Mouse (Mus musculus): ENCODE results near the gene Spn. TPM values are rescaled to one million over a fixed set of nuclear protein-coding genes. Genes with fewer than 3 reads are reported as not detected.

Gene Spn
- total RNA-seq, 2 experiments from 2014 or later: 30.2 to 32.0 TPM

- no peak for ATAC-seq (replicated peaks; ENCODE audit: low FRiP score, poor library complexity, severe bottlenecking)
These were observed 25.3 kb downstream of the Spn start for GRCm38 (mm10) chr7:127112251-127112841.

DNA sequence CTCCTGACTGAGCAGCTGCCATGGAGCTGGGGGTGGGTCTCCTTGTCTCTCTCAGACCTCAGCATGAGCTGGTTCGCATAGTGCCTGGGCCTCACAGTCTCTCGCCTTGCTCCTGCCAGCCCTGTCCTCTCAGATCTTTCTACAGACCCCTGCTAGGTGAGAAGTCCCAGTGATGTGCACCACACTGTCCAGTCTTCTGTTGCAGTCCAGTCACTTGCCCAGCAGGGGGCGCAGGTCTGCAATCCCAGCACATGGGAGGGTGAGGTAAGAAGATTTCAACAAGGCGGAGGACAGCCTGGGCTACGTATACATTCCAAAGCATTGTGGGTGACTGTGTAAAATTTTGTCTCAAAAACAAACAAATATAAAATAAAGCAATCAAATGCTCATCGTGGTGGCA is 26.2 kb downstream of the Spn start:
- ATAC-seq (replicated peaks; ENCODE audit: low FRiP score, poor library complexity, severe bottlenecking): peak; percentile 69

DNA sequence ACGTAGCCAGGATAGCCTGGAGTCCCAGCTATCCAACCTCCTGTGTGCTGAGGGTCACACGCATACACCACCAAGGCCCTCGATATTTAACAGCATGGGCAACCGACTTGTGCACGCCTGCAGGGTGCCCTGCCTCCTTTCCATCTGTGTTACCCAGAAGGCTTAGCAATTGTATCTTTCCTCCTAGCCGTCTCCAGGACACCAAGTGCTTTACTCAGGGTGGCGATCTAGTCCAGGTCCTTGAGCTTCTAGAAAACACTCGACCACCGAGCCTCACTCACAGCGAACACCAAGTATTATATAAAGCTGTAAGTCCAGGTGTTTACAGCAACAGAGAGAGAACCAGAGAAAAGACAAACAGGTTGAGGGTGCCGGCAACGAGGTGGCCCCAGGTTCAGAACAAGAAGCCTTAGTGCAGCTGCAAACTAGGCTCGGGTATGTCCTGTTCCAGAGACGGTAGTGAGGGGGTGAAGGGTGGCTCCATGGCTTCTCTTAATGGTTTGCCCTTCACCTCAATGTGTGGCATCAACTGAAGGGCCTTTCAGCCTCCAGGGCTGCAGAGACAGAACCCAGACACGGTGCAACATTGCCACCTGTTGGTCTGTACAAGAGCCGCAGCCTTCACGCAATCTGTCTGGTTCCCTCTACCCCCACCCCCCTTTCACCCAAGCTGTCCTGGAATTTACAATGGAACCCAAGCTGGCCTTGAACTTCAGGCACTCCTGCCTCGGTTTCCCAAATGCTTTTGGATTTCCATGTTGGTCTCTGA is 27.2 kb downstream of the Spn start:
- ATAC-seq (replicated peaks; ENCODE audit: low FRiP score, poor library complexity, severe bottlenecking): peak; percentile 72

- no peak for ATAC-seq (replicated peaks; ENCODE audit: low FRiP score, poor library complexity, severe bottlenecking)
These were observed 32.1 kb downstream of the Spn start for GRCm38 (mm10) chr7:127105551-127105950.

DNA sequence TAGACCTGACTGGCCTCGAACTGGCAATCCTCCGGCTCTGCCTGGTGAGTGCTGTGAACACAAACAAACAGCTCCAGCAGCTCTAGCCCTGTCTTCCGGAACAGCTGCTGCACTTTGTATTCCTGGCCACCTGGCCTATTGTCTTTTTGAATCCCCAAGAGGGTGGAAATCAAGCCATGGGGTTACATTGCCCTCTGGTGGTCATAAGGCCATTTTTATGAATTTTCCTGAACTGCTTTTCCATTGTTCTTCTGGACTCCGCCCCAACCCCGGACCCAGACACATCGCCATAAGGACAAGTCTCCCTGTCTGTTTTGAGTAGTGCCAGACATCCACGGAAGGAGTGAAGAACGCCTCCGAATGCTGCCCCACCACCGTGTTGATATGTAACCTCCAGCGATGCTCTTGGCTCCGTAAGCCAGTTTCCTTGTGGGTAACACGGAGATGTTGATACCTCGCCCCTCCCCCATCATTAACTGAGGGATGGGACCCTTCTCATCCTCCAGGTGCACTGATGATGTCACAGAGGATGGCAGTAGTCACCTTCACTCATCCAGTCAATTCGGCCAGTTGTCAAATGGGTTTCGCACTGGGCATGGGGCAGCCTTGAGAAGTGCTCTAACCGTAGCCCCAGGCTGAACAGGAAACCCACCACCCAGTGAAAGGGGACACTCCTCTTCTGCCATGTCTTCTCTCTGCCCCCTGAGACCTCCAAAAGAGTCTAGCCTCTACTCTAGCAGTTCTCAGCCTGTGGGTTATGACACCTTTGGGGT is 32.9 kb downstream of the Spn start:
- ATAC-seq (replicated peaks; ENCODE audit: low FRiP score, poor library complexity, severe bottlenecking): peak; percentile 71

GRCm38 (mm10) chr7:127103960-127104359 is 33.7 kb downstream of the Spn start:
- ATAC-seq (replicated peaks; ENCODE audit: low FRiP score, poor library complexity, severe bottlenecking): peak; percentile 67

DNA sequence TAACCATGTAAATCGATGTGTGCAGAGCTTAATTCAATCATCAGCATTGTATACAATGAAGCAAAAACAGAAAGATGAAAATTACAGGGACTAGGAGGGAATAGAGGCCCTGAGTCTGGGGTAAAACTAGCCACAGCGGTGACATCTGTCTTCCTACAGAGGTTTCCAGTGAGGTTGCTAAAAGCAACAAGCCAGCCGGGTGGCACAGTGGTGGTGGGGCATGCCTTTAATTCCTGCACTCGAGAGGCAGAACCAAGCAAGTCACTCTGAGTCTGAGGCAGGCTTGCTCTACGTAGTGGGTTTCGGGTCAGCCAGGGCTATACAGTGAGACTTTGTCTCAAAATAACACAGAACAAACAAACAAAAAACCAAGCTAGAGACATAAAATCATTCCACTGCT is 35.5 kb downstream of the Spn start:
- ATAC-seq (replicated peaks; ENCODE audit: low FRiP score, poor library complexity, severe bottlenecking): no peak

DNA sequence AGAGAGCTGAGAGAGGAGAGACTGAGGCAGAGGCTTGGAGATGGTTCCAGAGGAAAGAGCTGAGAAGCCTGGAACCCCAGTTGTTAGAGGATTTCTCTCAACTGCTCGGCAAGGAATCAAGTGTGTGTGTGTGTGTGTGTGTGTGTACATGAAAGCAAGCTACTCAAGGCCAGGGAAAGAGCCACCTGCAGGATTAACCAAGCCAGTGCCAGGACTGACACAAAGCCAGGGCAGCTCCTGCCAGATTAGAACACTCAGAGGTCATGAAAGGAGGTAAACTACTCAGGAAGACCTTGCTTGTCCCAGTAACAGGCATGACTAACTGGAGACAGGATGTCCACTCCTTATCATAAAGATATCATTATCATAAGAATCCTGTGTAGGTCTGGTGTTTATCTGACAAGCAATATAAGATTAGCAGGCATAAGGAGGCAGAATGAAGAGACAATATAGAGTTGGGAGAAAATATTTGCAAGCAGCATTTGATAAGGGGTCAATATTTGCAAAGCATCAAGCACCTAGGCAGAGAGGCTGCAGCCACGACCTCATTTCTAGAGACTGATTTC is 36.1 kb downstream of the Spn start:
- no peak for ATAC-seq (replicated peaks; ENCODE audit: low FRiP score, poor library complexity, severe bottlenecking)

DNA sequence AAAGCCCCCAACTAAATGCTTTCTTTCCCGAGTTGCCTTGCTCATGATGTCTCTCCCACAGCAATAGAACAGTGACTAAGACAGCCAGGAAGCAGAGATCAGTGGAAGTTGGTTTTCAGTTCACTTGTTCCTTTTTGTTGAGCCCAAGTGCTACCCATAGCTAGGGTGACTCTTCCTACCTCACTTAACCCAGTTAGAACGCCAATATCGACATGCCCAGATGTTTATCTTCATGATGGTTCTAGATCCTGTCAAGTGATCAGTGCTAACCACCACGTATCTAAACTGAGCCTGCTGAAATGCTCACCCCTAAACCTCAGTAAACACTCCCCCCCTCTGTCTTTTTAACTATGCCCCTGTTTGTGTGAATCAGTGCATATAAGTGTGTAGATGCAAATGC is 38.1 kb downstream of the Spn start:
- ATAC-seq (replicated peaks; ENCODE audit: low FRiP score, poor library complexity, severe bottlenecking): no peak

GRCm38 (mm10) chr7:127098950-127099349 is 38.7 kb downstream of the Spn start:
- ATAC-seq (replicated peaks; ENCODE audit: low FRiP score, poor library complexity, severe bottlenecking): peak; percentile 62

DNA sequence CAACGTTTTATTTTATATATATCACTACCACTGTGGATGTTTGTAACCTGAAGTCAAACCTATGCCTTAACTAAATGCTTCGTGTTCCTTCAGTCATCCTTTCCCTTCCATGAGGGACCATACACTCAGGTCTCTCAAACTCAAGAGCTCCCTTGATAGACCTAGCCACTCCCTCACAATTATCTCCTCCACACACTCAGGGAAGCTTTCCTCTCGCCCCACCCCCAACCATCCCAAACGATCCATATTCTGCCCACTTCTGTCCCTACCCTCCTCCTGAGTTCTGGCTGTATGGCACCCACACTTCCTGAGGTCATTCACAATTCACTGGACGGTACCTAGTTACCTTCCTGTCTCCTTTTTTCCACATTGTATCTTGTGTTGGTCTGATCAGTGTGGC is 39.1 kb downstream of the Spn start:
- ATAC-seq (replicated peaks; ENCODE audit: low FRiP score, poor library complexity, severe bottlenecking): peak; percentile 80

- ATAC-seq (replicated peaks; ENCODE audit: low FRiP score, poor library complexity, severe bottlenecking): no peak
These were observed 41.2 kb downstream of the Spn start for GRCm38 (mm10) chr7:127096456-127096855.

DNA sequence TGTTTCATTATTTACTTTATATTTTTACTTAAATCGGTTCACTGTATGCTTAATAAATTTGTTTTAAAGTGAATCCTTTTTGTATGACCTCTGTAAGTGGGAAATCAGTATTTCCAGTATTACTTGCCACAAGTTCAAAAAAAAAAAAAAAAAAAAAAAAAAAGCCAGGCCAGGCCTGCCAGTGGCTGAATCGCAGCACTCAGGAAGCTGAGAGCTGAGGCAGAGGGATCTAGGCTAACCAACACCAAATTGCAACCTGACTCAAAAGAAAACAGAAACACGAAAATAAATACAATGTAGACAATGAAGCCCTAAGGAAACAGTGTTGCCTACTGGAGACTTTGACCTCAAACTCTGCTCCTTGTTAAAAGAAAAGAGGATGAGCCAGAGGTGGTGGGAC is 43.7 kb downstream of the Spn start:
- no peak for ATAC-seq (replicated peaks; ENCODE audit: low FRiP score, poor library complexity, severe bottlenecking)

- ATAC-seq (replicated peaks; ENCODE audit: low FRiP score, poor library complexity, severe bottlenecking): peak; percentile 81
These were observed 46.3 kb downstream of the Spn start, which contains the start of gene AI467606 for GRCm38 (mm10) chr7:127091114-127091896. AI467606 (plus strand) TSS chr7:127091359.

DNA sequence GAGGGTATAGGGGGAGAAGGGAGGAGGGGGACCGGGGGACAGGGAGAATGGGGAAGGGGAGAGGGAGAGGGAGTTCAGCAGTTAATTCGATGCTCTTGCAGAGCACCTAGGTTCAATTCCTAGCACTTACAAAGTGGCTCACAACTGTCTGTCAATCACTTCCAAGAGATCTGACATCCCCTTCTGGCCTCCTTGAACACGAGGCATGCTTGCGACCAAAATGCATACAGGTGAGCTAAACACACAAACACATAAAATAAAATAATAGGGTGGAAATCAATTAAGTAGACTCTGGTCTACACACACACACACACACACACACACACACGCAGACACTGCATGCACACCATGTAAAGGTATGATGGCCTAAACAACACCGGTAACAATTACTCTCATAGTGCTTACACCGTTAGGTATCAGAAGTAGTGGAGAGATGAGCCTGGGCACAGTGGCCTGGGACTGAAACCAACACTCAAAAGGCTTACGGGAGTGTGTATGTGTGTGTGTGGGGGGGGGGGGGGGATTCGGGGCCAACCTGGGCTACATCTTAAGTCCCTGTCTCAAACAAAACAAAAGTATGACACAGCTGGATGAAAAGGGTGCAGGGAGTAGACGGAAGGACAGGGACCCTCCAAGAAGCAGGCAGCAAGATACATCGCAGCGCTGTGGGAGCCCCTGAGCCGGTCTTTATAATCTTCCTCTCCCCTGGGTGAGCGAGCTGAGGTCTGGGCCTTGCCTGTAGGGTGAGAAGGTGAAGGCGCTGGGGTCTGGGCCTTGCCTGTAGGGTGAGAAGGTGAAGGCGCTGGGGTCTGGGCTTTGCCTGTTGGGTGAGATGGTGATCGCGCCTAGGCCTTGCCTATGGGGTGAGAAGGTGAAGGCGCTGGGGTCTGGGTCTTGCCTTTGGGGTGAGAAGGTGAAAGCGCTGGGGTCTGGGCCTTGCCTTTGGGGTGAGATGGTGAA is 47.2 kb downstream of the Spn start:
- ATAC-seq (replicated peaks; ENCODE audit: low FRiP score, poor library complexity, severe bottlenecking): peak; percentile 10

DNA sequence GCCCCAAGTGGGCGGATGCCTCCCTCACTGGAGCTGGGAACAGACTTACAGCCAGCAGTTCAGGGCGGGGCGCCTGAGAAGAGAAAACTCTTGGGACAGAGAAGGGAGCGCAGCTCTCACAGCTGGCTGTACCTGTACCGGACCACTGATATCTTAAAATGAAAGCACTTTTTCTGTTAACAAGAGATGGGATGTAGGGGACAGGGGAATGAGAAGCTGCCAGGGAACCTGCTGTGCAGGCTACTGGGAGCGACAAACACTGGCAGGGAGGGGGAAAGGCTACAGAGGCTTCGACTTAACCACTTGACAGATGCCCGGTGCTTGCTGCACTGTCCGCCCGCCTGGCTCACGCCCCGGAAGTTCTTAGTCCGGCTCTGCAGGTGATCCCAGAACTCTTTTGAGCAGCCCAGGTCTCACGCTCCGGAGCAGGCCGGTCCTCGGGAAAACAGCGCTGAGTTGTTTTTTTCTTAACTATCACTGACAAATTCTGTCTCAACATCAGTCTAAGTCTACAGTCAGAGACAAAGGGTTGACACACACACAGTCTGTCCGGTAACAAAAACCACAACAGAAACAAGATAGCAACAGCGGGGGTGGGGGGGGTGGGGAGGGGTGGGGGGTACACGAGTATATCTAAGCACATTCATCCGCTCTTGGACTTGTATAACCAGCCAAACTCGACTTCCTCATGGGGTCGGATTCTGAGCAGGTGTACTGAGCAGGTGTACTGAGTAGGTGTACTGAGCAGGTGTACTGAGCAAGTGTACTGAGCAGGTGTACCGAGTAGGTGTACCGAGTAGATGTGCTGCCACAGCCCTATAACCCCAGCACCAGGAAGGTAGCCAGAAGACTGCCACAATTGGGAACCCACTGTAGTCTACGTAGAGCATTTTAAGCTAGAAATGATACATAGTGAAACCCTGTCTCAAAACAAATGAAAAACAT is 48.5 kb downstream of the Spn start:
- peak; percentile 50 for ATAC-seq (replicated peaks; ENCODE audit: low FRiP score, poor library complexity, severe bottlenecking)

GRCm38 (mm10) chr7:127088083-127088482 is 49.5 kb downstream of the Spn start:
- ATAC-seq (replicated peaks; ENCODE audit: low FRiP score, poor library complexity, severe bottlenecking): no peak

Measured in erythroid progenitor cell, adult 5-6 weeks (primary cell).